Mouse (Mus musculus): ENCODE measurements around the gene Nos3.

Nos3 gene

GRCm38 (mm10) chr5:24346313-24346712 is 18.3 kb upstream of the Nos3 start:
- no peak for DNase-seq

GRCm38 (mm10) chr5:24347186-24347875 is 17.3 kb upstream of the Nos3 start:
- no peak for DNase-seq

DNA sequence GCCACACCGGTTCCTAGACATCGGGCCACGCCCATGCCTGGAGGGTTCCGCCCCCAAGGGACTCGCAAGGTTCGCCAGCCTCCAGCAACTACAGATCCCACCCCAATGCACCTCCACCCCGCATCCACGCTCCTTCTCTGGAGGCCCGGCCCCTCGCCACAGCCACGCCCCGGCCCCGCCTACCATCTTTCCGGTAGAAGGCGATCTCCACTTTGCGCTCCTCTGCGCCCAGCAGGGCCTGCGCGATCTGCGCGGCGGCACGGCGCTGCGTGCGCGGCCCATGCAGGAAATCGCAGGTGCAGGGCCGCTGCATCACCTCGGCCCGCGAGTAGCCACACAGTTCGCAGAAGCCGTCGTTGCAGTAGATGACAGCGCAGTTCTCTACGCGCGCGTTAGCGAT is 16.5 kb upstream of the Nos3 start:
- DNase-seq = peak; percentile 73 to 77

DNA sequence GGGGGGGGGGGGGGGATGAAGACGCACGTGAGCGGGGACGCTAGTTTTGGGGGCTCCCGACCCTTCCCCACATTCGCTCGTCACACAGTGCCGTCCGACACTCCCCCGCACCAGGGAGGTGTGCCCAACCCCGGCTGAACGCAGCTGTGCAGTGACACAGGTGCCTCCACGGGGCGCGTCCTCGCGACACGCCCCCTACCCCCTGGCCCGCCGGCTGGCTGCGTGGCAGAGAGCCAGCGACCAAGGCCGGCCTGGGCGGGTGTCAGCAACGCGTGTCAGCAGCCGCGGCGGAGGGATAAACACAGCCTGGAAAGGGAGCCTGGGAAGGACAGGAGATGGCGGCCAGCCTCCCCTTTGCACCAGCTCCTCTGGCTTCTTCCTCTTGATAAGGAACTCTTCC is 16.1 kb upstream of the Nos3 start:
- no peak for DNase-seq

GRCm38 (mm10) chr5:24350073-24350472 is 14.5 kb upstream of the Nos3 start:
- DNase-seq = no peak

GRCm38 (mm10) chr5:24350531-24351250 is 13.9 kb upstream of the Nos3 start:
- DNase-seq = no peak

DNA sequence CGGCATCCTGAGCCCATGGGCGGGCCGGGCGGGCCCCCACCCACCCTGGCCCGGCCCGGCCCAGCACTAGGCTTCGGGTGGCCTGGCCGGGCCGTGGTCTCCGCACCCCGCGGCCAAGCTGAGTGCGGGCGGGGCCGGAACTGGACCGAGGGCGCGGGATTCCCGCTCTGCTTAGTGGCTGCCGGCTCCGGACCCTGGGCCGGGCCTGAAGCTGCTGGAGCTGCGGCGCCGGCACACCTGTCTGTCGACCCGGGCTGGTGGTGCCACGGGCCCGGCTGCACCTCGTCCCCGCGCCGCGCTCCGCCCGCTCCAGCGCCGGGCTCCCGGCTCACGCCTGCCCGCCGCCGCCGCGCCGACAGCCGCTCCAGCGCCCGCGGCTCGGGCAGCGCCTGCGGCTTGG is 13.3 kb upstream of the Nos3 start, which contains the start of gene Kcnh2:
Gene Kcnh2 (minus strand): TSS at position 327 of the 400 bp plus-strand sequence.
- no peak for DNase-seq

GRCm38 (mm10) chr5:24351701-24352171 is 12.9 kb upstream of the Nos3 start:
- DNase-seq = no peak

DNA sequence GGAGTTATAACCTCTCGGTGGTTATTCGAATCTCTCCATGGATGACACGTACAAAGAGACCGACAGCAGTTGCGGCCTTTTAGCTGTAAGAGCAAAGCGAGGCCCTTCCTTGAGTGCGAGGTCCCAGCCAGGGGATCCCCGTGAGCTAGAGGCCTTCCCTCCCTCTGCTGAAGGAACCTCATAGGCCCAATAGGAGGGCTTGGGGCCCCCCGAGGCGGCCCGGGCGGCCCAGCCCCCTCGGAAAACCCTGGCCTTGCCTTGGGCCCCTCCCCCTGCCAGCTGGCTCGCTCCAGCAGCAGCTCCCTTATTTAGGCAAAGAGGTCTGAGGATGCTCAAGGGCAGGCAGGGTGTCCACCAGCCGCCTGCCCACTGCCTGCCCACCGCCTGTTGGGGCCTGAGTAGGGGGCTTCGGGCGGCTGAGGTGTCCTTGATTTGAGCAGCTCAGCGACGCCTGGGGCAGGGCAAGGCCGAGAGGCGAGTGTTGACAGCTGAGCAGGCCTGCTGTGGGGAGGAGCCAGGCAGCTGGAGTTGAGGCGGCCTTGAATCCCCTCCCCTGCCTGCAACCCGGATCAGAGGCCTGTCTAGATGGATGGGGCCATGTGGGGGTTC is 12.3 kb upstream of the Nos3 start:
- no peak for DNase-seq

DNA sequence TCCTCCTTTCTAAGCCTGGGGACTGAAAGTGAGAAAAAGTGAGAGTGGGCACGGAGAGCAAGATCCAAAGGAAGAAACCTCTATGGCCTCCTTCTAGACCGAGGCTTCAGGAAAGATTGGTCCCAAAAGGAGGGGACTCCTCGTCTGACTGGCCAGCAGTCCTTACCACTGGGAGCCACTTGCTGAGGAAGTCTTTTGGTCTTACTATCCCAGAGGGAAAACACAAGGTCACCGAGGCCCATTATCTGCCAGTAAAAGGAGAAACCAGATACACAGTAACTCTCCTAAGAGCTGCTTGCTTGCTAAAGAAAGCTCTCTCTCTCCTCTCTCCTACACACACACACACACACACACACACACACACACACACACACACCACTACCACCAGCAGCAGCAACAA is 11.3 kb upstream of the Nos3 start:
- DNase-seq = no peak

DNA sequence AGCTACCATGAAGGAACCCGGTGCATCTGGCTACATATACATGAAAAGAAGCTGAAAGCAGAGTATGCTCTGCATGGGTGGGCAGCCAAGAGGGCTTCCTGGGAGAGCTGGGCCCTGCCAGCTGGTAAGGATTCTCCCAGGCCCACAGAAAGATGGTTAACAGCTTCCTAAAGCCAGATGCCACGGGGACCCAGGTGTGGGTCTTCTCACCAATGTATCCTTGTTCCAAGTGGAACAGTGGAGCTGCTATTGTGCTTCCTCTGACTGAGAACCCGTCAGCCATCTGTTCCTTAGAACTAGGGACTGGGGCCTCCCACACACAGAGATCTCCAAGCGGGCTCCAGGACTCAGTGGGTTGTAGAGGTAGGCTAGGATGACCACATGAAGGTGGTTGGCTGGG is 7.8 kb upstream of the Nos3 start:
- DNase-seq = no peak

GRCm38 (mm10) chr5:24357461-24357860 is 7.1 kb upstream of the Nos3 start:
- DNase-seq = peak; percentile 66

GRCm38 (mm10) chr5:24360792-24361454 is 3.7 kb upstream of the Nos3 start:
- peak; percentile 81 to 82 for DNase-seq

GRCm38 (mm10) chr5:24363467-24363866 is 1.1 kb upstream of the Nos3 start:
- DNase-seq = no peak

- no peak for DNase-seq
Measured at GRCm38 (mm10) chr5:24364061-24364460, 549 bp upstream of the Nos3 start.

DNA sequence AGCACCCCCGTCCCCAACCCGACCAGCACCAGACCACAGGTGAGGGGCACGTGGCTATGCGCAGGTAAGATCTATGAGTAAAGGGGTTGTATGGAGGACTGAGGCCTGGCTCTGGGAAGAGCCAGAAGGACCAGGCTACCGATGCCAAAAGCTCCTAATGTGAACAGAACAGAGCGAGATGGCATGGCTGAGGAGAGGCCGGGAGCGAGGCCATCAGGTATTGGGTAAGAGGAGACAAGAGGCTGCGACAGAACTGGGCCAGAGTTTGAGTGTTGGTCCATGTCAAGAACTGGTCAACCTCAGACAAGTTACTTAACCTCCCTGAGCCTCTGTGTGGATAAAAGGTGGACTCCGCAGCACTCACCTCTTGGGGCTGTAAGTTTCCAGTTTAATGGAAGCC is 353 bp downstream of the Nos3 start:
- DNase-seq = no peak

DNA sequence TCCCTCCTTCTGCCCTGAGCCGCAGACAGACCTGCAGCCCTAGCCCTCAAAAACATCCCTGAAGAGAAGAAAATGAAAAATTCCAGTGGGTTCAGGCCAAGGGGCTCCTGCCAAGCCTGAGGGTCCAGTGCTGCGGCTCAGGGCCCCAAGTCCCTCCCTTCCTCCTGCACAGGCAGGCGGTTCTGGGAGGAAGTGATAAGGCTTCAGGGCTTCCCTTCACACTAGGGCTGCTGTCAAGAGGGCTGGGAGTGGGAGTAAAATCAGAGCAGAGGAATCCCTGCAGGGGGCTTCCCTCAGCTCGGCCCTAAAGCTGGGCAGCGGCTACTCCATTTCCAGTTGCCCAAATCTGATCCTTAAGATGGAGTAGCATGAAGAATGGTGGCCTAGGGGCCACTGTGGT is 918 bp downstream of the Nos3 start:
- no peak for DNase-seq

- no peak for DNase-seq
Measured at GRCm38 (mm10) chr5:24366426-24366825, 1.8 kb downstream of the Nos3 start.

DNA sequence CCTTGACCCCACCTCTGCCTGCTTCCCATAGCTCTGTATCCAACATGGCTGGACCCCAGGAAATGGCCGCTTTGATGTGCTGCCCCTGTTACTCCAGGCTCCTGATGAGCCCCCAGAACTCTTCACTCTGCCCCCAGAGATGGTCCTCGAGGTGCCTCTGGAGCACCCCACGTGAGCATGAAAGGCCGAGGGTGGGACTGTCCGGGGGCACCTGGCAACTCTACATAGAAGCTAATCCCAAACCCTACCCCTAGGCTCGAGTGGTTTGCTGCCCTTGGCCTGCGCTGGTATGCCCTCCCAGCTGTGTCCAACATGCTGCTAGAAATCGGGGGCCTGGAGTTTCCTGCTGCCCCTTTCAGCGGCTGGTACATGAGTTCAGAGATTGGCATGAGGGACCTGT is 5.2 kb downstream of the Nos3 start:
- no peak for DNase-seq

DNA sequence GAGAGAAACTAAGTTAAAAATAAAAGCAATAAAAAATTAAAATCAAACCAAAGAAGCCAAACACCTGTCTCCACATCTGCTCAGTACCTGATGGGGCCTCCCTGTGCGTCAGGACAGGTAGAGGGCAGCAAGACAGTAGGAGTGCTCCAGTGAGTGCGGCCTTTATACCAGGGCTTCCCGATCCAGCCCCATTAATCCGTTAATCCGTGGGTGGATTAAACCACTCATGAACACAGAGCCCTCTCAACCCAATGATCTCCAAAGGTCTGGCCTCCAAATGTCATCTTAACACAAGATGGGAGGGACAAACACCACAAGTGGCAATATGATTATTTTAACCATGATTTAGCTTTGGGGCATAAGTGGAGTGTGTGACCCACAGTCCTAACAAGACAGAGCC is 9.2 kb downstream of the Nos3 start:
- no peak for DNase-seq

- DNase-seq = no peak
Measured at GRCm38 (mm10) chr5:24374216-24374615, 9.6 kb downstream of the Nos3 start.

- no peak for DNase-seq
Measured at GRCm38 (mm10) chr5:24374666-24375328, 10.2 kb downstream of the Nos3 start.

- DNase-seq = no peak
Measured at GRCm38 (mm10) chr5:24378700-24379099, 14.1 kb downstream of the Nos3 start.
